Mouse (Mus musculus) ES-E14 (cell line): Measurements from ENCODE around the gene Slc5a8. TPM values are rescaled to one million over a fixed set of nuclear protein-coding genes. Genes with fewer than 3 reads are reported as not detected.

Experiments used
- DNase-seq: peaks from one replicate; pipeline ENCODE4 v3.0.0-alpha.2; 2013; ENCODE audit warnings: low read depth, low spot score
- H3K27ac ChIP-seq: 2 replicates; pipeline ENCODE4 v1.5.1; 2012; ENCODE audit warnings: low read depth, mild to moderate bottlenecking, low read length, moderate library complexity, mixed read lengths; ENCODE audit not compliant: poor library complexity, insufficient read depth, severe bottlenecking
- H3K36me3 ChIP-seq: 2 replicates; pipeline ENCODE4 v1.6.1; 2012; ENCODE audit warnings: mild to moderate bottlenecking, low read length, moderate library complexity, mixed read lengths; ENCODE audit not compliant: control insufficient read depth, poor library complexity, insufficient read depth, severe bottlenecking
- H3K4me1 ChIP-seq, 2 experiments: fragments of 150-350 bp in 1 of 2; sonication (generic) in 1 of 2; 2 replicates each; pipeline ENCODE4 v1.6.1; 2012; ENCODE audit warnings: low read length in 2 of 2, mild to moderate bottlenecking in 1 of 2, mixed read lengths in 1 of 2; ENCODE audit not compliant: control insufficient read depth in 2 of 2, insufficient read depth in 2 of 2, poor library complexity in 1 of 2
- H3K4me3 ChIP-seq, 2 experiments: fragments of 150-350 bp in 1 of 2; sonication (generic) in 1 of 2; 2 replicates each; pipeline ENCODE4 v1.5.1; 2012; ENCODE audit warnings: low read length in 2 of 2, low read depth in 1 of 2, mild to moderate bottlenecking in 1 of 2, mixed read lengths in 1 of 2; ENCODE audit not compliant: insufficient read depth in 1 of 2, poor library complexity in 1 of 2, severe bottlenecking in 1 of 2
- H3K9ac ChIP-seq: 2 replicates; pipeline ENCODE4 v1.6.1; 2012; ENCODE audit warnings: low read depth, mild to moderate bottlenecking, low read length, mixed read lengths; ENCODE audit not compliant: poor library complexity, insufficient read depth, severe bottlenecking
- H3K9me3 ChIP-seq: fragments of 150-350 bp; sonication (generic); 2 replicates; pipeline ENCODE4 v1.6.1; 2012; ENCODE audit warnings: low read depth, mild to moderate bottlenecking, low read length; ENCODE audit not compliant: control insufficient read depth, insufficient read depth
- CHD2 ChIP-seq: IDR thresholded peaks from 2 replicates; pipeline ENCODE4 v1.6.1; 2014; ENCODE audit warnings: mild to moderate bottlenecking, low read depth, low read length, inconsistent platforms
- HCFC1 ChIP-seq: IDR thresholded peaks from 2 replicates; pipeline ENCODE4 v1.6.1; 2012; ENCODE audit warnings: low read length, inconsistent platforms, borderline replicate concordance; ENCODE audit not compliant: insufficient read depth
- MAFK ChIP-seq: IDR thresholded peaks from 2 replicates; pipeline ENCODE4 v1.6.1; 2014; ENCODE audit warnings: mild to moderate bottlenecking, low read depth, low read length, inconsistent platforms; ENCODE audit not compliant: insufficient read depth
- ZC3H11A ChIP-seq: IDR thresholded peaks from 2 replicates; pipeline ENCODE4 v1.6.1; 2012; ENCODE audit warnings: low read depth, mild to moderate bottlenecking, inconsistent platforms, low read length, borderline replicate concordance
- ZNF384 ChIP-seq: IDR thresholded peaks from 2 replicates; pipeline ENCODE4 v1.6.1; 2012; ENCODE audit warnings: low read depth, low read length, inconsistent platforms
- in situ Hi-C, 2 experiments: fragments of 600-800 bp; cut with MboI; formaldehyde crosslinking; loops; one replicate each; pipeline ENCODE4 v1.15.1; 2025; ENCODE audit warnings: low sequenced_read_pairs in 2 of 2, inconsistent platforms in 1 of 2; ENCODE audit not compliant: unreplicated experiment in 2 of 2
- total RNA-seq: library from RNA; depleted of rRNA; stranded (reverse); fragments of 300-350 nt; gene quantifications from 2 replicates; pipeline ENCODE4 v1.2.3, GENCODE M21; 2012; rRNA removed

The Slc5a8 gene
- total RNA-seq, 1 experiment = 0.31 TPM

DNA sequence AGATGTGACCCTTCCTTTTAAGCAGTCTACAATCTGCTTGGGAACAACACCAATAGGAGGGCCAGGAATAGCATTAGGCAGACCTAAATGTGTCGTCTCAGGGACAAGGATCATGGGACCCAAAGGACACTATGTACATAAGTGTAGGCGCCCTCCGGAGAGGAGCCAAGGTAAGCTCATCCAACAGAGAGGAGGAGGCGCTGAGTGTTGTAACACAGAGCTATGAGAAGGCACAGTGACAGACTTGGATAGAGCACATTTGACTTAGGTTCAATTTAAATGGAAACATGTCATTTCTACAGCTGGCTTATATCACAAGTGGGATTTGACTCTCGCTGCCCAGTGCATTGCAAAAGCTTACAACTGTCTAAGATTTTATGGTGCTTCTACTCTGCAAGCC, 82.8 kb downstream of the Slc5a8 start:
- Histone ChIP-seq H3K27ac (no peak overlapping the region), H3K36me3 (no peaks in the 10 kb centered on the region), H3K9me3 (no peaks in the 10 kb centered on the region), H3K9ac (no peak overlapping the region), H3K4me1 (no peaks in the 10 kb centered on the region), H3K4me3 (no peak overlapping the region)
- DNase-seq = no peak
- TF ChIP-seq ZC3H11A = no peak
- no peak for TF ChIP-seq MAFK
- TF ChIP-seq ZNF384 = no peak
- no peak for TF ChIP-seq CHD2
- TF ChIP-seq HCFC1 = no peak
- in situ Hi-C loops = no loop called here

DNA sequence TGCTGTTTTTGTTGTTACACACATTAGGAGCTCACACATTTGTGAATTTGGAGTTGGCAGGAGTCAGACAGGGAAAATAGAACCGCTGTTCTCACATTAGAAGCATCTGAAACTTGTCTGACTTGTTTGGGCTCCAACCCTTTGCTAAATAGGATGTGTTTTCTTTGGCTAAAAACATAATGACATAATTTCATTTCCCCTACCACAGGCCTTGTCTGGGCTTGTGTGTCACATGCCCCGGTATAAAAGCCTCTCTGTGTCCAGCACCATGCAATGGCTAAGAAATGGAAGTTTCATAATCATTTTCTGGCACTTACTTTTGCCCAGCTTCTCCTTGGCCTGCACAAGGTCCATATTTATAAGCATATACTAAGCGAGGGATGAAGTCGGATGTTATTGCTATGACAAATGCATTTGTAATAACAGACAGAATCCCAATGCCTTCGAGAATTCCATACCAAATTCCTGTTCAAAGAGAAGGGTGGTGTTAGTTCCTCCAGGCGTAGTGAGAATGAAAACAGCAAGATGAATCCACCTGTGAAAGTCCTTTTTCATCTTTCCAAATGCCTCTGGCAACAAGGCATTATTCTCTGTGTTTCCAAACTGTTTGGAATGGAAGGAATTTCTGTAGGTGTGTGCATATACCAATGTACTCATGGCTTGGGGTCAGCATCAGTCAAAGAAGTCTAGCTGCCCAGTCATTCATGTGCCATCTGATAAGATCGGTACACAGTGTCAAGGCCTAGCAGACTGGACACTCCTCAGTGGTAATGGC, 85.3 kb downstream of the Slc5a8 start:
- Histone ChIP-seq H3K36me3 (no peaks in the 10 kb centered on the region), H3K9me3 (no peaks in the 10 kb centered on the region), H3K27ac (no peak overlapping the region), H3K9ac (no peak overlapping the region), H3K4me1 (no peaks in the 10 kb centered on the region), H3K4me3 (no peak overlapping the region)
- DNase-seq = no peak
- in situ Hi-C loops = no loop called here
- TF ChIP-seq HCFC1 (no peak), CHD2 (no peak), ZC3H11A (no peak), MAFK (no peak), ZNF384 (no peak)

DNA sequence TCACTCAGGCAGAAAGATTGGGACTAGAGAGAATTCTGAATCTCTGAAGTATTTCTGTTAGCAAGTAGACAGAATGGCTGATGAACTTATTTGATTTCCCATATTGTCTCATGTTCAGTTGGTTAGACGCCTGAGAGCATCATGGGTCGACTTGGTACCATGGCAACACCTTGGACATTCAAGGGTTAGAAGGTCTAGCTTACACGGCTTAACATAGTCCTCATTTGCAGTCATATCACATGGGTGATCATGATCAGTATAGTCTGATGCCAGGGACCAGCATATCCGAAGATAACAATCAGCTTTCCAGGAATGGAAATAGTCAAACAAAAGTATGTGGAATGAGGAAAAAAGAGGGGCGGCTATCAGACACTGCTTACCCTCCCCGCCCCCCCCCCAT, 93.1 kb downstream of the Slc5a8 start:
- no peak for DNase-seq
- in situ Hi-C loops = no loop called here
- Histone ChIP-seq H3K36me3 (no peaks in the 10 kb centered on the region), H3K9me3 (no peaks in the 10 kb centered on the region), H3K27ac (no peak overlapping the region), H3K9ac (no peak overlapping the region), H3K4me1 (no peaks in the 10 kb centered on the region), H3K4me3 (no peak overlapping the region)
- no peak for TF ChIP-seq ZNF384
- TF ChIP-seq ZC3H11A = no peak

Other genes with a start within 250 kb of the Slc5a8 start
- gene Spic, start 201.0 kb upstream of the Slc5a8 start, total RNA-seq = 2.4 and 4.1 TPM in 2 replicates
- gene Arl1, start 155.1 kb upstream of the Slc5a8 start, total RNA-seq = 57.0 and 63.8 TPM in 2 replicates
- 136 and 178 TPM in 2 replicates for gene Utp20, start 59.2 kb upstream of the Slc5a8 start, total RNA-seq